Mouse (Mus musculus) c-Kit-negative CD71-positive TER-119-positive erythroid progenitor cells, embryonic 14.5 days (primary cell): ENCODE measurements around the gene Numbl.
A peak's percentile ranks its signal among the peaks of the same experiment; 100 is the strongest.

Experiments
- DNase-seq: peaks from one replicate; pipeline ENCODE4 v3.0.0-alpha.2; 2013; ENCODE audit warnings: low read depth, low spot score

Gene Numbl

DNA sequence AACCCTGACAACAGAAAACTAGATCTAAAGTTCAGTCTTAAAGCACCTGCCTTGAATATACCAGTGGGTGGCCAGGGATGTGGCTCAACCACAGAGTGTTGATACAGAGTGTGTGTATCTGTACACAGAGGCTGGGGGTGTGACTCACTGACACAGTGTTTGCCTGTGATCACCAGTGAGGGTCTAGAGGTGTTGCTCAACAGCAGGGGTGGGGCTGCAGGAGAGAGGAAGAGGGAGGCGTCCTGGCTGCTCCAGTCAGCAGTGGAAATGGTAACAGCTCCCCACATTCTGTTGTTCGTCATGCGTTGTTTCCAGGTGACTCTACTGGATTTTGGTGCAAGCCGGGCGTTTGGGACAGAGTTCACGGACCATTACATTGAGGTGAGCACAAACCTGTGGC, 6.3 kb upstream of the Numbl start:
- DNase-seq, result no peak

- no peak for DNase-seq
Observed at GRCm38 (mm10) chr7:27255721-27256120, 2.5 kb upstream of the Numbl start.

- DNase-seq, result no peak
Observed at GRCm38 (mm10) chr7:27257046-27257851, 984 bp upstream of the Numbl start.

- DNase-seq, result no peak
Observed at GRCm38 (mm10) chr7:27257852-27258204, 405 bp upstream of the Numbl start.

- no peak for DNase-seq
Observed at GRCm38 (mm10) chr7:27259271-27259721, 1.1 kb downstream of the Numbl start.

DNA sequence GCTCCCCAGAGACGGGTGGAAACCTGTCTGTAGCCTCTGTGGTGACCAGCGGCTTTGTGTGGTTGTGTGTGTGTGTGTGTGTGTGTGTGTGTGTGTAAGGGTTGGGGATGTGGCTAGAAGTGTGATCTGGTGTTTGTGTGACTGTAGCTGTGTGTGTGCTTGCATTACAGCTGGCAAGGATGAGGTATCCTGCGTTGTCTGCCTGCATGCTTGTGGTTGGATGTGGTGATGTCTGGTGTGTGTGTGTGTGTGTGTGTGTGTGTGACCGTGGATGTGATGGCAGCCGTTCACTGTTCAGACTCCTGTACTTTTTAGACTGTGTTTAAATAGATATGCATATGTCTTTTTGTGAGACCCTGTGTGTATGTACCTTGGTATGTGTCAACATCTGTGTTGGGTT, 1.5 kb downstream of the Numbl start:
- DNase-seq, result no peak

DNA sequence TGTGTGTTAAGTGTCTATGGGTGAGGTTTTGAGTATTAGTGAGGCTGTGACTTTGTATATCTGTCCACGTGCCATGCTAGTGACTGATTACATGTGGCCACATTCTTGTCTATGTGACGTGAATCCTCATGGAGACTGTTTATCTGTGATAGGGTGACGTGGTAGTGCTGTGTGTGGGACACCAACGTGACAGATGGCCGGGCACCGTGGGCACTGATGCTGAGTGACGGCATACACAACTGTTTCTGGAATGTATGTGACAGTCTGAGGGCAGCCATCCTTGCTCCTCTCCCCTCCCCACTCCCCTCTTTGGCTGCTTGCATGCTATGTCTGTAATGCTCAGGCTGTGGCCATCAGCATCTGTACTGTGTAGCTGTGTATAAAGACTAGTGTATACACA, 2.6 kb downstream of the Numbl start:
- DNase-seq, result no peak

- DNase-seq, result no peak
Observed at GRCm38 (mm10) chr7:27261888-27262287, 3.7 kb downstream of the Numbl start.

DNA sequence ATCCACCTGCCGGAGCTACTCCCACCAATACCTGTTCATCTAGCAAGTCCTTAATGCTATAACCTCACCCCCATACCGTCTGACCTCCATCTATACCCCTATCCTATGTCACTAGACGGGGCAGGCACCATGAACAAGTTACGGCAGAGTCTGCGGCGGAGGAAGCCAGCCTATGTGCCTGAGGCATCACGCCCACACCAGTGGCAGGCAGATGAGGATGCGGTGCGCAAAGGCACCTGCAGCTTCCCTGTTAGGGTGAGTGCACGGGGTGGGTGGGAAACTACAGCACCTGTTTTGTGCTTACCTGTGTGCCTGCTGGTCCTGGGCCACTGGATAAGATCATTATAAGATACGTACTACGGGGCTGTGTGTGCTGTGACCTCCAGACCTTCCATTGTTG, 6.5 kb downstream of the Numbl start:
- DNase-seq, result no peak

DNA sequence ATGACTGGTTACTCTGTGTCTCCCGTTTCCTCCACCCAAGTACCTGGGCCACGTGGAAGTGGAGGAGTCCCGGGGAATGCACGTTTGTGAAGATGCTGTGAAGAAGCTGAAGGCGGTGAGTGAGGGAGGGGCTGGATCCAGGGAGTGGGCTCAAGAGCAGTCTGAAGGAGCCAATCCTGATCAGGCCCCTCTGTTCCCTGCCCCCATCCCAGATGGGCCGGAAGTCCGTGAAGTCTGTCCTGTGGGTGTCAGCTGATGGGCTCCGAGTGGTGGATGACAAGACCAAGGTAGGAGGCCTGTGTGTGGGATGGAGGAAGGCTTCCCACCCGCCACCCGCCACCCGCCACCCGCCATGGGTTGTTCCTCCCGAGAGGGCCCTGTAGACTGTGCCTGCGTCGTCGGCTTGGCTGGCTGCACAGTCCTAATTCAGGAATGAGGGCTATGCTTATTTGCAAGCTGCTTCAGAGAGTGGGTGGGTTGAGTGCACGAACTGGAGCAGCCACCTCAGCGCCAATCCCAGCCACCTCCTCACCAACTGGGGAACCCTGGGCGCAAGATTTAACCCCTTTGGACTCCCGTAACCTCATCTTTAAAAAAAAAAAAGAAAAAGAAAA, 8.4 kb downstream of the Numbl start:
- no peak for DNase-seq

- DNase-seq, result no peak
Observed at GRCm38 (mm10) chr7:27271423-27271822, 13.2 kb downstream of the Numbl start.

GRCm38 (mm10) chr7:27273739-27274351, 15.6 kb downstream of the Numbl start:
- DNase-seq, result peak; percentile 54

DNA sequence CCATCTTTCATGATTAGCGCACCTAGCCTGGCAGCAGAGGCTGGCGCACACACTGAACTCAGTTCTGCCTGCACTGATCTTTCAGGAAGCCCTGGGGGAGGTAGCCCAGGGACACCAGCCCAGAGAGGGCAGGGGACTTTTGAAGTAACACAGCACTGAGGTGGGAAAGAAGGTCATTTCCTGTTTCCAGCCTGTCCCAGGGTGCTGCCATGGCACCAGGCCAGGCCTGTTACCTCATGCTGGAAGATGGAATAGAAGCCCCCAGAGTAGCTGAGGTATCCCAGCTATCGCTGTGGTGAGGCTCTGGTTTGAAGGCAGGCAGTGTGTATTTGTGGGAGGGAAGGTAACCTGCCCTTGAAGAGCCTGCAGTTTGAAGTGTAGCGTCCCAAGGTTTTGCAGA, 16.7 kb downstream of the Numbl start:
- no peak for DNase-seq

DNA sequence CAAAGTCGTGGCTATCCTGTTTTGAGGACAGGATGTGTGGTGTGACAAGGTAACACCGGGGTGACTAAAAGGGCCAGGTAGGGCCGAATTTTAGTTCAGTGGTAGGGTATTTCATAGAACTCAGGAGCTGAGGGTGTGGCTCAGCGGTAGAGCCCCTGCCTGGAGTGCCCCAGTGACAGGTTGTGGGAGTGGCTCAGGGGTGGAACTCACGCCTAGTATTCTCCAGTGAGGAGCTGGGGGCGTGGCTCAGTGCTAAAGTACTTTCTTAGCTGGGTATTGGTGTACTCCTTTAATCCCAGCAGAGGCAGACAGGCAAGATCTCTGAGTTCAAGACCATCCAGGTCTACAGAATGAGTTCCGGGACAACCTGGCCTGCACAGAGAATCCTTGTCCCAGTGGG, 17.8 kb downstream of the Numbl start:
- DNase-seq, result no peak

GRCm38 (mm10) chr7:27277191-27277590, 19.0 kb downstream of the Numbl start:
- DNase-seq, result no peak

- no peak for DNase-seq
Observed at GRCm38 (mm10) chr7:27281717-27282116, 23.5 kb downstream of the Numbl start.

DNA sequence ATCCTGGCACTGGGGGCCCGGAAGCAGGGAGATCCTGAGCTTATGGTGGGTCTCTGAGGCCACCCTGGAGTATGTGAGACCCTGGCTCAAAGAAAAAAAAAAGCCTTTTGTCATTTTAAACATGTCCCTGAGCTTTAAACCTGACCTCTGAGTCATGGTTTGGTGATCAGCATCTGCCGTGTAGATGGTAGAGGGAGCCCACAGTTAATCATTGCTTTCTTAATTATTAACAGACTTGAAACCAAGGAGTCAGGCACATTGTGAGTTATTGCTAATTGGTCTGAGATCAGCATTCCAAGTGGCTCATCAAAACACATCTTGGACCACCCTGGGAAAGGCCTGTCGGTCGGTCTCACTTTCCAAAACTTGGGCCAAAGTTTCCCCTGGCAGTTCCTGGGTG, 24.0 kb downstream of the Numbl start:
- DNase-seq, result no peak

GRCm38 (mm10) chr7:27284865-27285697, 26.8 kb downstream of the Numbl start:
- no peak for DNase-seq

GRCm38 (mm10) chr7:27285698-27286066, 27.4 kb downstream of the Numbl start:
- no peak for DNase-seq

DNA sequence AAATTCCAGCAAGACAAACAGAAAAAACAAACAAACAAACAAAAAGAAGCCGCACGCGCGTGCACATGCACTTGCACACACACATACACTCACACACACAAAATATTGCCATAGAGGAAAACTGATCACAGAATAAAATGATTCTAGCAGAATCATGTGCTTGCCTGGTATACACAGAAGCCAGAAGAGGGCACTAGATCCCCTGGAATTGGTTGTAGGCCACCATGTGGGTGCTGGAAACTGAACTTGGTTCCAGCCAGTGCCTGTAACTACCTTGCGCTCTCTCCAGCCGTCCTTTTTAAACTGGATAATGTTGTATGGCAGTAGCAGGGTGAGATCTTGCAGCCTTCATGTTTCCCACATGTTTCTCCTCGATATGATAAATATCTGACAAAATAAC, 30.5 kb downstream of the Numbl start:
- no peak for DNase-seq

GRCm38 (mm10) chr7:27290555-27290954, 32.3 kb downstream of the Numbl start:
- no peak for DNase-seq

DNA sequence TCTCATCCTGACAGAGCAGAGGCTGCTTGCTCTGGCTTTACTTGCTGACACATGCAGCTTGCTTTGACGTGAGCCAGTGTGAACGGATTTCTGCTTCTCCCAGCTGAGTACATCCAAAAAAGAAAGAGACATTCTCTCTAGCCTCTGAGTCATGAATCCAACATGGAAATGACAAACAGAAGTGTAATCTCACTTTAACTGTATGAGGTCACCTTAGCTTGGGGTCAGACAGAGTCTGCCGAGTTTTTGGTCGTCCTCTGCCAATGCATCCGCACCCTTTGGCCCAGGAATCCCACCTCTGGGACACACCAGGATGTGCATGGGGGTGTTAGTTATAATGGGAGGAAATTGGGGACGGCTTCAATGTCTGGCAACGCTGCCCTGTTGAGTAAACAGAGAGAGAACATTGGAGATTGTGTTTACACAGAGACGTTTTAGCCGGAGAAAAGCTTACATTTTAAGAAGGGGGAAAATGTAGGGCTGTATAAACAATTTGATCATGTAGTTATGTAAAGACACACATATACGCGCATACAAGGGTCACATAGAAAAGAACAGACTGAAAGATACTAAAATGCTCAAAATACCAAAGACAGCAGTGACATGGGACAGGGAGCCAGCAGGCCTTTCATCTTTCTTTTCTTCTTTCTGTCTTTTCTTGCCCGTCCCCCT, 33.7 kb downstream of the Numbl start:
- no peak for DNase-seq
